Mouse (Mus musculus) liver, embryonic 14.5 days (tissue): ENCODE measurements around the gene Serping1.

Source experiments
- CTCF ChIP-seq: IDR thresholded peaks from 2 replicates; pipeline ENCODE4 v1.5.1; 2016; ENCODE audit warnings: antibody characterized with exemption, low read depth, control low read depth
- EP300 ChIP-seq: IDR thresholded peaks from 2 replicates; pipeline ENCODE4 v1.6.1; 2016; ENCODE audit warnings: antibody characterized with exemption, low read depth

GRCm38 (mm10) chr2:84806546-84806945 lies 31.3 kb upstream of the Serping1 start:
- TF ChIP-seq CTCF (no peak), EP300 (no peak)
